Mouse (Mus musculus) heart, adult 2 months (tissue): ENCODE measurements around the gene D430041D05Rik.

Experiments used
- CTCF ChIP-seq: fragments of 200-600 bp; IDR thresholded peaks from 2 replicates; pipeline ENCODE4 v1.8.1; 2022; ENCODE audit warnings: antibody characterized with exemption, mild to moderate bottlenecking, moderate library complexity
- EP300 ChIP-seq: fragments of 200-500 bp; IDR thresholded peaks from 2 replicates; pipeline ENCODE4 v1.6.1; 2011; ENCODE audit warnings: low read depth, low read length, control low read depth; ENCODE audit not compliant: insufficient read depth
- POLR2A ChIP-seq: fragments of 200-500 bp; IDR thresholded peaks from 2 replicates; pipeline ENCODE4 v1.6.1; 2011; ENCODE audit warnings: mild to moderate bottlenecking, low read depth, low read length, control low read depth; ENCODE audit not compliant: insufficient read depth

DNA sequence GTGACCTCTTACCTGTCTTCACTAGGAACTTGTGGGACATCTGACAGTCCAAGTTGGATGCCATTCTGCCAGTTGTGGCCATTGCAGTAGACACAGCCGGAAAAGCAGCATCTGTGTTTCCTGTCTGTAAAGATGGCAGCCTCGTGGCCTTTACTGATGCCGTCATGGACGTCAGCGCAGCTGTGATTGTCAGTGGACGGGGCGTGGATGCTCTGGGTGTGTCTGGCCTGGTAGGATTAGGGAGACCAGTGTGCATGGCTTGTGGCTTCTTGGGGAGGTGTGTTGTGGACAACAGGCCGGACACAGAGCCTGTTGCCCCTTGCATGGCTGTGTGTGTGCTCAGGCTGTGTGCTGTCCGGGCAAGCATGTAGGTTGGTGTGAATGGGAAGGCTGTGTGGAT, 155.9 kb downstream of the D430041D05Rik start:
- TF ChIP-seq CTCF (no peak), POLR2A (no peak), EP300 (no peak)
